Mouse (Mus musculus) limb, embryonic 14.5 days (tissue): ENCODE data around the gene Slc30a10. TPM values are rescaled to one million over a fixed set of nuclear protein-coding genes. Genes with fewer than 3 reads are reported as not detected.

Experiments used
- ATAC-seq: fragments of 200-750 bp; cut with Nextera tagmentation; 2 replicates; pipeline ENCODE4 v1.8.0; 2017; ENCODE audit warnings: low read depth, moderate number of reproducible peaks, moderate TSS enrichment; ENCODE audit not compliant: low FRiP score
- DNase-seq: peaks from one replicate; pipeline ENCODE4 v3.0.0-alpha.2; 2015; ENCODE audit warnings: low spot score
- H3K27ac ChIP-seq: fragments of 300-500 bp; sonication (generic); replicated peaks from 2 replicates; pipeline ENCODE4 v1.5.1; 2014; ENCODE audit warnings: low read depth, mild to moderate bottlenecking, low read length, moderate library complexity, mixed read lengths
- H3K27me3 ChIP-seq: fragments of 300-500 bp; sonication (generic); 2 replicates; pipeline ENCODE4 v1.6.1; 2014; ENCODE audit warnings: low read length, mixed read lengths; ENCODE audit not compliant: control insufficient read depth, insufficient read depth
- H3K36me3 ChIP-seq: fragments of 300-500 bp; sonication (generic); 2 replicates; pipeline ENCODE4 v1.6.1; 2014; ENCODE audit warnings: mild to moderate bottlenecking, low read length, moderate library complexity, mixed read lengths; ENCODE audit not compliant: control insufficient read depth, insufficient read depth
- H3K4me1 ChIP-seq: fragments of 300-500 bp; sonication (generic); 2 replicates; pipeline ENCODE4 v1.6.1; 2014; ENCODE audit warnings: antibody characterized with exemption, low read length, mixed read lengths; ENCODE audit not compliant: control insufficient read depth, insufficient read depth
- H3K4me2 ChIP-seq: fragments of 300-500 bp; sonication (generic); replicated peaks from 2 replicates; pipeline ENCODE4 v1.6.1; 2014; ENCODE audit warnings: low read depth, mild to moderate bottlenecking, low read length, moderate library complexity; ENCODE audit not compliant: severe bottlenecking
- H3K4me3 ChIP-seq: fragments of 300-500 bp; sonication (generic); replicated peaks from 2 replicates; pipeline ENCODE4 v1.5.1; 2014; ENCODE audit warnings: low read length
- H3K9ac ChIP-seq: fragments of 300-500 bp; sonication (generic); 2 replicates; pipeline ENCODE4 v1.6.1; 2014; ENCODE audit warnings: mild to moderate bottlenecking, low read depth, low read length, moderate library complexity; ENCODE audit not compliant: severe bottlenecking
- H3K9me3 ChIP-seq: fragments of 300-500 bp; sonication (generic); 2 replicates; pipeline ENCODE4 v1.6.1; 2016; ENCODE audit warnings: low read length; ENCODE audit not compliant: control insufficient read depth
- POLR2A ChIP-seq: fragments of 200-500 bp; IDR thresholded peaks from 2 replicates; pipeline ENCODE4 v1.8.0; 2012; ENCODE audit warnings: inconsistent platforms, mild to moderate bottlenecking, moderate library complexity, borderline replicate concordance; ENCODE audit not compliant: insufficient read depth, insufficient read length; ENCODE audit errors: extremely low read depth
- WGBS: fragments of 180-500 bp; shearing (Covaris S2); extraction: QIAGEN DNeasy Blood & Tissue Kit; methylation state at CpG from one replicate; pipeline ENCODE4 v1.1.7; 2014; 5-methylcytosine and 5-hydroxymethylcytosine counted together
- polyA plus RNA-seq, 2 experiments: library from polyadenylated mRNA; depleted of rRNA in 1 of 2; stranded (reverse) in 1 of 2; unstranded in 1 of 2; fragments of >200 nt; fragmentation: Nextera tagmentation in 1 of 2; extraction: Ambion mirVana in 1 of 2; gene quantifications; 2 replicates each; pipeline versions ENCODE4 v1.2.1 to v1.2.3; 2012 to 2014

Gene Slc30a10
- polyA plus RNA-seq, 2 experiments: 0.26 to 0.74 TPM

- no peaks in the 10 kb centered on the region for H3K36me3 ChIP-seq
- WGBS: 94% methylated on average over 1 of the region's 1 CpGs
- no peaks in the 10 kb centered on the region for H3K4me1 ChIP-seq
- no peak overlapping the region for H3K27ac ChIP-seq
- H3K4me3 ChIP-seq: no peak overlapping the region
- no peak for TF ChIP-seq POLR2A
- no peaks in the 10 kb centered on the region for H3K9me3 ChIP-seq
- H3K27me3 ChIP-seq: no peaks in the 10 kb centered on the region
- H3K4me2 ChIP-seq: no peak overlapping the region
- DNase-seq (no peak), ATAC-seq (no peak)
- H3K9ac ChIP-seq: no peak overlapping the region
Observed at GRCm38 (mm10) chr1:185473437-185473836, 18.8 kb downstream of the Slc30a10 start.

- peaks cover 10% of the 10 kb centered on the region for H3K4me1 ChIP-seq
- no peaks in the 10 kb centered on the region for H3K36me3 ChIP-seq
- no peak for ATAC-seq
- no peak for DNase-seq
- 95% methylated on average over 4 of the region's 4 CpGs for WGBS
- no peak for TF ChIP-seq POLR2A
- no peaks in the 10 kb centered on the region for H3K27me3 ChIP-seq
- no peak overlapping the region for H3K27ac ChIP-seq
- no peak overlapping the region for H3K9ac ChIP-seq
- no peak overlapping the region for H3K4me2 ChIP-seq
- no peak overlapping the region for H3K4me3 ChIP-seq
- no peaks in the 10 kb centered on the region for H3K9me3 ChIP-seq
Observed at GRCm38 (mm10) chr1:185479861-185480260, 25.2 kb downstream of the Slc30a10 start.

GRCm38 (mm10) chr1:185482001-185482761 is 27.5 kb downstream of the Slc30a10 start:
- Histone ChIP-seq H3K27ac (peak overlapping the region; percentile 58; the same call in 1 of the 2 replicates), H3K27me3 (no peaks in the 10 kb centered on the region), H3K9me3 (no peaks in the 10 kb centered on the region), H3K9ac (peak overlapping the region; percentile 48; the same call in 1 of the 2 replicates), H3K4me3 (peak overlapping the region; percentile 26), H3K4me1 (peaks cover 12% of the 10 kb centered on the region), H3K36me3 (no peaks in the 10 kb centered on the region), H3K4me2 (peak overlapping the region; percentile 55)
- WGBS: 15% methylated on average over 19 of the region's 19 CpGs
- ATAC-seq: peak; percentile 58
- no peak for TF ChIP-seq POLR2A
- peak; percentile 53 for DNase-seq

GRCm38 (mm10) chr1:185482762-185483161 is 28.1 kb downstream of the Slc30a10 start:
- DNase-seq (no peak), ATAC-seq (no peak)
- Histone ChIP-seq H3K27ac (no peak overlapping the region), H3K4me2 (peak overlapping the region; percentile 55), H3K36me3 (no peaks in the 10 kb centered on the region), H3K9ac (no peak overlapping the region), H3K9me3 (no peaks in the 10 kb centered on the region), H3K27me3 (no peaks in the 10 kb centered on the region), H3K4me1 (peaks cover 13% of the 10 kb centered on the region), H3K4me3 (no peak overlapping the region)
- 91% methylated on average over 2 of the region's 2 CpGs for WGBS
- no peak for TF ChIP-seq POLR2A

- 39% methylated on average over 12 of the region's 12 CpGs for WGBS
- no peaks in the 10 kb centered on the region for H3K9me3 ChIP-seq
- ATAC-seq (no peak), DNase-seq (no peak)
- no peak overlapping the region for H3K9ac ChIP-seq
- no peak for TF ChIP-seq POLR2A
- no peak overlapping the region for H3K27ac ChIP-seq
- no peak overlapping the region for H3K4me2 ChIP-seq
- no peaks in the 10 kb centered on the region for H3K27me3 ChIP-seq
- H3K4me3 ChIP-seq: no peak overlapping the region
- H3K4me1 ChIP-seq: peaks cover 13% of the 10 kb centered on the region
- H3K36me3 ChIP-seq: no peaks in the 10 kb centered on the region
Observed at GRCm38 (mm10) chr1:185483356-185484057, 28.9 kb downstream of the Slc30a10 start.
